Mouse (Mus musculus) layer of hippocampus, adult 9-10 months (tissue): ENCODE data around the gene Rab25.
"Not testable (repeated sequence)": the region's sequence is repeated elsewhere in the genome, so short reads cannot be mapped to it uniquely, and the experiment has no call there.

Source experiments
- DNase-seq: peaks from one replicate; pipeline ENCODE4 v3.0.0; 2022; ENCODE audit warnings: low spot score

The Rab25 gene

GRCm38 (mm10) chr3:88548180-88548917 lies at the start of gene Rab25:
TSS of gene Rab25 (minus strand) at chr3:88548300.
- DNase-seq: no peak

- DNase-seq: not testable (repeated sequence)
These were observed 48.4 kb upstream of the Rab25 start for GRCm38 (mm10) chr3:88596547-88596946.

GRCm38 (mm10) chr3:88593893-88594580 lies 45.9 kb upstream of the Rab25 start:
- DNase-seq: no peak

GRCm38 (mm10) chr3:88592942-88593576 lies 45.0 kb upstream of the Rab25 start:
- DNase-seq: no peak

- peak; percentile 58 for DNase-seq
These were observed 44.0 kb upstream of the Rab25 start for GRCm38 (mm10) chr3:88591950-88592731.

GRCm38 (mm10) chr3:88591044-88591443 lies 42.9 kb upstream of the Rab25 start:
- no peak for DNase-seq

- no peak for DNase-seq
These were observed 42.1 kb upstream of the Rab25 start for GRCm38 (mm10) chr3:88590246-88590645.

GRCm38 (mm10) chr3:88586640-88587039 lies 38.5 kb upstream of the Rab25 start:
- DNase-seq: no peak

GRCm38 (mm10) chr3:88585769-88586168 lies 37.7 kb upstream of the Rab25 start:
- DNase-seq: no peak

GRCm38 (mm10) chr3:88579454-88580117 lies 31.5 kb upstream of the Rab25 start:
- peak; percentile 61 for DNase-seq

GRCm38 (mm10) chr3:88578498-88579424 lies 30.7 kb upstream of the Rab25 start:
- DNase-seq: no peak

GRCm38 (mm10) chr3:88577846-88578245 lies 29.7 kb upstream of the Rab25 start:
- not testable (repeated sequence) for DNase-seq

GRCm38 (mm10) chr3:88575540-88575939 lies 27.4 kb upstream of the Rab25 start, which contains the start of gene Ssr2:
TSS of gene Ssr2 (plus strand) at chr3:88575876.
- DNase-seq: no peak

- DNase-seq: no peak
These were observed 25.7 kb upstream of the Rab25 start for GRCm38 (mm10) chr3:88573810-88574209.

GRCm38 (mm10) chr3:88572835-88573234 lies 24.7 kb upstream of the Rab25 start:
- no peak for DNase-seq

GRCm38 (mm10) chr3:88571856-88572255 lies 23.8 kb upstream of the Rab25 start:
- no peak for DNase-seq

GRCm38 (mm10) chr3:88570341-88570740 lies 22.2 kb upstream of the Rab25 start:
- no peak for DNase-seq

- DNase-seq: no peak
These were observed 21.6 kb upstream of the Rab25 start for GRCm38 (mm10) chr3:88569694-88570093.

GRCm38 (mm10) chr3:88569093-88569492 lies 21.0 kb upstream of the Rab25 start:
- no peak for DNase-seq

GRCm38 (mm10) chr3:88568615-88569014 lies 20.5 kb upstream of the Rab25 start:
- DNase-seq: no peak
